ENCODE assay signal across 7 mouse cellular contexts in genomic region chr2:121295608-121296571, GRCm38 (mm10). TPM values are rescaled to one million over a fixed set of nuclear protein-coding genes. Genes with fewer than 3 reads are reported as not detected.
DNase-seq lines count a peak whose midpoint lies in the region; ATAC-seq and TF ChIP-seq lines count a peak whose summit lies in the region.

No protein-coding gene starts in this region.

- no peak for TF ChIP-seq RAD21 in CH12.LX (IDR thresholded peaks at IDR 0.05; ENCODE audit: low read depth, low read length)

- H3K27ac ChIP-seq in CH12.LX (ENCODE audit: insufficient read depth, low read depth): no peak overlapping the region
- no peak overlapping the region for H3K27ac ChIP-seq in embryonic facial prominence, embryonic 11.5 days (replicated peaks; ENCODE audit: low read depth, low read length)
- H3K27ac ChIP-seq in hindbrain, embryonic 10.5 days: peak overlapping the region; percentile 88
- peak overlapping the region; percentile 69; the same call in 1 of the 2 replicates for H3K27ac ChIP-seq in limb, embryonic 15.5 days

- H3K4me1 ChIP-seq in CH12.LX (ENCODE audit: control insufficient read depth in 1 of 2, insufficient read depth in 2 of 2): peaks cover 22 to 52% of the 10 kb centered on the region in 2 experiments
- peaks cover 18% of the 10 kb centered on the region for H3K4me1 ChIP-seq in embryonic facial prominence, embryonic 11.5 days (ENCODE audit: control insufficient read depth, insufficient read depth, low read length)
- peaks cover 54% of the 10 kb centered on the region for H3K4me1 ChIP-seq in hindbrain, embryonic 10.5 days (replicated peaks)
- H3K4me1 ChIP-seq in limb, embryonic 15.5 days: peaks cover 41% of the 10 kb centered on the region

- peak; percentile 46; the same call in 1 of the 2 replicates for ATAC-seq in embryonic facial prominence, embryonic 11.5 days (replicated peaks; ENCODE audit: insufficient number of reproducible peaks, low FRiP score, low TSS enrichment, low read depth)
- peak; percentile 31 for ATAC-seq in limb, embryonic 15.5 days (ENCODE audit: insufficient number of reproducible peaks, low FRiP score, low TSS enrichment, low read depth)

- 2% methylated on average over 15 of the region's 15 CpGs for WGBS in embryonic facial prominence, embryonic 11.5 days
- 2% methylated on average over 15 of the region's 15 CpGs for WGBS in hindbrain, embryonic 10.5 days
- 1% methylated on average over 15 of the region's 15 CpGs for WGBS in limb, embryonic 15.5 days

- in situ Hi-C loops in CH12.LX (cut with MboI; ENCODE audit: low pct_ligation_motif_present, low pct_unique_long_range_greater_than_20kb, low sequenced_read_pairs): no loop called here

- peaks cover 0 to 17% of the 10 kb centered on the region in 2 experiments for H3K36me3 ChIP-seq in CH12.LX (replicated peaks in 1 of 2; ENCODE audit: control insufficient read depth in 1 of 2, insufficient read depth in 1 of 2, low read length in 1 of 2)
- no peaks in the 10 kb centered on the region for H3K36me3 ChIP-seq in embryonic facial prominence, embryonic 11.5 days (replicated peaks; ENCODE audit: control insufficient read depth, insufficient read depth, low read depth, low read length)
- peaks cover 24% of the 10 kb centered on the region for H3K36me3 ChIP-seq in hindbrain, embryonic 10.5 days
- peaks cover 7% of the 10 kb centered on the region; the same call in 1 of the 2 replicates for H3K36me3 ChIP-seq in limb, embryonic 15.5 days

- no peaks in the 10 kb centered on the region for H3K79me2 ChIP-seq in CH12.LX (replicated peaks; ENCODE audit: control insufficient read depth, extremely low read depth, insufficient read depth, poor library complexity, severe bottlenecking)

- dilution Hi-C loops in CH12.LX (cut with MboI; ENCODE audit: extremely low pct_ligation_motif_present, extremely low pct_unique_long_range_greater_than_20kb, low sequenced_read_pairs): no loop called here

- peaks cover 3% of the 10 kb centered on the region for H3K27me3 ChIP-seq in CH12.LX (replicated peaks)
- peaks cover 21% of the 10 kb centered on the region for H3K27me3 ChIP-seq in embryonic facial prominence, embryonic 11.5 days (ENCODE audit: control insufficient read depth, insufficient read depth, low read length)
- H3K27me3 ChIP-seq in hindbrain, embryonic 10.5 days (ENCODE audit: insufficient read depth, poor library complexity, severe bottlenecking): peaks cover 70% of the 10 kb centered on the region
- peaks cover 53% of the 10 kb centered on the region for H3K27me3 ChIP-seq in limb, embryonic 15.5 days

- no peaks in the 10 kb centered on the region for H3K9me3 ChIP-seq in CH12.LX (replicated peaks; ENCODE audit: low read length)
- no peaks in the 10 kb centered on the region for H3K9me3 ChIP-seq in embryonic facial prominence, embryonic 11.5 days (replicated peaks; ENCODE audit: control insufficient read depth, low read length)
- no peaks in the 10 kb centered on the region for H3K9me3 ChIP-seq in hindbrain, embryonic 10.5 days
- H3K9me3 ChIP-seq in limb, embryonic 15.5 days: no peaks in the 10 kb centered on the region

- H3K9ac ChIP-seq in CH12.LX (ENCODE audit: insufficient read depth, low read depth): no peak overlapping the region
- peak overlapping the region; percentile 43 for H3K9ac ChIP-seq in embryonic facial prominence, embryonic 11.5 days (replicated peaks; ENCODE audit: low read length)
- H3K9ac ChIP-seq in limb, embryonic 15.5 days: peak overlapping the region; percentile 31; the same call in 1 of the 2 replicates

- peak overlapping the region in 2 of 3 experiments; percentile 4 to 43 for H3K4me3 ChIP-seq in CH12.LX (replicated peaks in 1 of 3; ENCODE audit: low read depth in 2 of 3, low read length in 2 of 3, poor library complexity in 1 of 3)
- H3K4me3 ChIP-seq in embryonic facial prominence, embryonic 11.5 days (ENCODE audit: low read depth, low read length): peak overlapping the region; percentile 36
- peak overlapping the region; percentile 57 for H3K4me3 ChIP-seq in hindbrain, embryonic 10.5 days
- peak overlapping the region; percentile 53 for H3K4me3 ChIP-seq in limb, embryonic 15.5 days

- H3K4me2 ChIP-seq in CH12.LX (ENCODE audit: insufficient read depth, low read depth, poor library complexity, severe bottlenecking): peak overlapping the region; percentile 33; the same call in 1 of the 2 replicates
- peak overlapping the region; percentile 67 for H3K4me2 ChIP-seq in embryonic facial prominence, embryonic 11.5 days (ENCODE audit: low read depth, low read length)
- H3K4me2 ChIP-seq in limb, embryonic 15.5 days: peak overlapping the region; percentile 82

- DNase-seq in 3T3-L1 (ENCODE audit: low read depth, low spot score) (peak; percentile 57), CH12.LX (ENCODE audit: extremely low read depth) (no peak)
- peak; percentile 33 for DNase-seq in embryonic facial prominence, embryonic 11.5 days (ENCODE audit: low spot score)
- peak; percentile 46 for DNase-seq in hindbrain, embryonic 10.5 days (ENCODE audit: low spot score)
- DNase-seq in right cerebral cortex, postnatal 36 days (ENCODE audit: low spot score in 2 of 2): peak; percentile 64 to 71
- DNase-seq in ovary, adult 18-20 months (ENCODE audit: low spot score): no peak

- no peak for TF ChIP-seq EP300 in CH12.LX (IDR thresholded peaks at IDR 0.05; ENCODE audit: low read length)

- no peak for TF ChIP-seq POLR2A in CH12.LX (IDR thresholded peaks at IDR 0.05; ENCODE audit: low read depth, low read length)

- no peak for TF ChIP-seq CTCF in CH12.LX (conservative IDR thresholded peaks at IDR 0.05 in 1 of 2, IDR thresholded peaks at IDR 0.05 in 1 of 2; ENCODE audit: low read depth in 2 of 2, low read length in 2 of 2)

TF ChIP-seq in CH12.LX, 34 proteins besides CTCF, POLR2A, EP300 and RAD21:
- TF ChIP-seq POLR2AphosphoS2 (IDR thresholded peaks at IDR 0.05; ENCODE audit: low read depth, low read length) (no peak), ETS1 (conservative IDR thresholded peaks at IDR 0.05; ENCODE audit: low read depth, low read length) (no peak), ZMIZ1 (IDR thresholded peaks at IDR 0.05; ENCODE audit: low read depth, low read length) (no peak), TCF12 (IDR thresholded peaks at IDR 0.05; ENCODE audit: low read depth, low read length) (no peak), HCFC1 (IDR thresholded peaks at IDR 0.05; ENCODE audit: low read depth, low read length) (no peak), MAZ (IDR thresholded peaks at IDR 0.05; ENCODE audit: low read depth, low read length) (no peak), PAX5 (IDR thresholded peaks at IDR 0.05; ENCODE audit: low read length) (no peak), USF1 (IDR thresholded peaks at IDR 0.05; ENCODE audit: low read depth, low read length) (no peak), MAFK (IDR thresholded peaks at IDR 0.05; ENCODE audit: insufficient replicate concordance, low read length) (no peak), MEF2A (IDR thresholded peaks at IDR 0.05; ENCODE audit: borderline replicate concordance, low read depth, low read length) (no peak), CHD2 (IDR thresholded peaks at IDR 0.05; ENCODE audit: low read length) (no peak), TBP (conservative IDR thresholded peaks at IDR 0.05; ENCODE audit: low read depth, low read length) (no peak), JUND (conservative IDR thresholded peaks at IDR 0.05; ENCODE audit: low read depth, low read length) (no peak)
TF ChIP-seq in CH12.LX: peak in this region for 0.

RNA-seq across cellular contexts. Expression of gene Map1a, which starts 6.5 kb away (rescaled TPM):
- total RNA-seq in CH12.LX (2012; rRNA removed) (0.38 and 0.92 TPM in 2 replicates), CH12.LX (2014; rRNA removed) (0.11 and 0.16 TPM in 2 replicates)
- 7.2 and 7.3 TPM in 2 replicates for polyA plus RNA-seq in CH12.LX (2012; ENCODE audit: insufficient read length, low read depth)
- polyA plus RNA-seq in embryonic facial prominence, embryonic 11.5 days (2014; fragmentation: Nextera tagmentation; extraction: Ambion mirVana): 4.0 and 4.8 TPM in 2 replicates
- 11.7 and 15.0 TPM in 2 replicates for polyA plus RNA-seq in hindbrain, embryonic 10.5 days (2016; fragmentation: Nextera tagmentation; extraction: Ambion mirVana)
- 3.8 and 3.9 TPM in 2 replicates for polyA plus RNA-seq in limb, embryonic 15.5 days (2015; fragmentation: Nextera tagmentation; extraction: Ambion mirVana)

RNA-seq across cellular contexts. Expression of gene Trp53bp1, which starts 24.7 kb away (rescaled TPM):
- total RNA-seq in CH12.LX (2012; rRNA removed) (41.7 and 55.2 TPM in 2 replicates), CH12.LX (2014; rRNA removed) (30.1 and 38.0 TPM in 2 replicates)
- 68.7 and 77.6 TPM in 2 replicates for polyA plus RNA-seq in CH12.LX (2012; ENCODE audit: insufficient read length, low read depth)
- polyA plus RNA-seq in embryonic facial prominence, embryonic 11.5 days (2014; fragmentation: Nextera tagmentation; extraction: Ambion mirVana): 84.7 and 88.7 TPM in 2 replicates
- 121 and 123 TPM in 2 replicates for polyA plus RNA-seq in hindbrain, embryonic 10.5 days (2016; fragmentation: Nextera tagmentation; extraction: Ambion mirVana)
- polyA plus RNA-seq in limb, embryonic 15.5 days (2015; fragmentation: Nextera tagmentation; extraction: Ambion mirVana): 52.4 and 62.6 TPM in 2 replicates

RNA-seq across cellular contexts. Expression of gene Ppip5k1, which starts 59.3 kb away (rescaled TPM):
- 11.0 and 11.9 TPM in 2 replicates for total RNA-seq in CH12.LX (2012; rRNA removed)
- 4.5 and 4.6 TPM in 2 replicates for total RNA-seq in CH12.LX (2014; rRNA removed)
- polyA plus RNA-seq in CH12.LX (2012; ENCODE audit: insufficient read length, low read depth): 10.4 and 12.3 TPM in 2 replicates
- 6.9 and 8.3 TPM in 2 replicates for polyA plus RNA-seq in embryonic facial prominence, embryonic 11.5 days (2014; fragmentation: Nextera tagmentation; extraction: Ambion mirVana)
- 10.4 and 10.7 TPM in 2 replicates for polyA plus RNA-seq in hindbrain, embryonic 10.5 days (2016; fragmentation: Nextera tagmentation; extraction: Ambion mirVana)
- polyA plus RNA-seq in limb, embryonic 15.5 days (2015; fragmentation: Nextera tagmentation; extraction: Ambion mirVana): 10.1 and 10.2 TPM in 2 replicates

Comparison
In these comparisons a context has a peak if more than half of its experiments do, and no peak if none do; other contexts are left out.
1. DNase-seq: peak in 3T3-L1 (single experiment), embryonic facial prominence, embryonic 11.5 days (single experiment), hindbrain, embryonic 10.5 days (single experiment) and right cerebral cortex, postnatal 36 days (2 of 2); none in CH12.LX (single experiment) and ovary, adult 18-20 months (single experiment).
2. H3K27ac ChIP-seq: peak in hindbrain, embryonic 10.5 days (single experiment) and limb, embryonic 15.5 days (single experiment); none in CH12.LX (single experiment) and embryonic facial prominence, embryonic 11.5 days (single experiment).
3. Peak in every context shown above with its lines, with median percentiles within 50 percentile points of each other: H3K4me2 ChIP-seq and H3K4me3 ChIP-seq.